Mouse (Mus musculus) ES-E14 (cell line): ENCODE data around the gene Zfp408.

Experiments
- MAFK ChIP-seq: IDR thresholded peaks from 2 replicates; pipeline ENCODE4 v1.6.1; 2014; ENCODE audit warnings: mild to moderate bottlenecking, low read depth, low read length, inconsistent platforms; ENCODE audit not compliant: insufficient read depth
- ZC3H11A ChIP-seq: IDR thresholded peaks from 2 replicates; pipeline ENCODE4 v1.6.1; 2012; ENCODE audit warnings: low read depth, mild to moderate bottlenecking, inconsistent platforms, low read length, borderline replicate concordance

DNA sequence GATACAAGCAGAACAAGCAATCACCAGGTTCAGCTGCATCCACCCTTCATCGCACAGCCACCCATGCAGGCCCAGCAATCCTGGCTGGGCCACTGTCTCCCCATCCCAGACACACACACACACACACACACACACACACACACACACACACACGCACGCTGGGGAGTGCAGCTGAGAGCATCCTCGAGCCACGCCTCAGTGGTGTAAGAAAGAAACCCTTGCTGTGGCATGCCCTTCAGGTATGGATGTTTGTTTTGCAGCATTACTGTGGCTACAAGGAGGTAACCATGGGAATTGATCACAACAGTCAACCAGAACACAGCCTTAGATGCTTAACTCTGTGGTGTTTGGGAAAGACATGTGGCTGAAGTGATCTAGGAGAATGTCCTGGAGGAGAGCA is 17.3 kb downstream of the Zfp408 start:
- TF ChIP-seq ZC3H11A = no peak
- no peak for TF ChIP-seq MAFK
